Comparison of ENCODE assay signal across 33 mouse cellular contexts in the genomic region with DNA sequence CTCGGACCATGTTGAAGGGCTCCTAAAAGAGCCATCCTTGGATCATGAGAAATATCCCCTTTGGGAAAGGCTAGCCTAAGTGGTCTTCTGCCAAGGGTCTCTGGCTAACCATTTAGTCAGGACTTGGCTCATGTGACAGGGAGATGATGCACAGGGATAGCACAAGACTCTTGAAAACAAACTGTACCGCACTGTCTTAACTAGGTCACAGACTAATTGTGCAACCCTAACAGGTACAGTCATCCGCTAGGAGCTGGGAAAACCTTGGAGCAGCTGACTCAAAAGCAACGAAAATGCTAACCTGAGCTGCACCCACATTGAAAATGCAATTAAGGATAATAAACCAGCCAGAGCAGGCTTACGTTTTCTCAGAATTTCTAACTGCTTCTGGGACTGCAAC. TPM values are rescaled to one million over a fixed set of nuclear protein-coding genes. Genes with fewer than 3 reads are reported as not detected.
DNase-seq lines count a peak whose midpoint lies in the region; ATAC-seq and TF ChIP-seq lines count a peak whose summit lies in the region.
"Had no signal": no experiment of that assay in that cellular context is flagged by ENCODE, and none has a peak within 500 bp of the region (broad histone marks: within the 10 kb centered on the region; RNA-seq: fewer than 3 reads in every experiment).

No protein-coding gene starts in this region.

- no peaks in the 10 kb centered on the region for H3K4me1 ChIP-seq in midbrain, postnatal 0 days (ENCODE audit: insufficient read depth, low read length)
- no peaks in the 10 kb centered on the region for H3K4me1 ChIP-seq in midbrain, embryonic 15.5 days
- peaks cover 12 to 26% of the 10 kb centered on the region in 2 experiments; a peak in 3 of 4 replicates for H3K4me1 ChIP-seq in ES-E14 (ENCODE audit: control insufficient read depth in 2 of 2, insufficient read depth in 2 of 2, low read length in 2 of 2, poor library complexity in 1 of 2)
- no peaks in the 10 kb centered on the region; the same call in 1 of the 2 replicates for H3K4me1 ChIP-seq in intestine, postnatal 0 days (replicated peaks; ENCODE audit: control insufficient read depth, insufficient read depth, low read length)
- H3K4me1 ChIP-seq: embryonic facial prominence, embryonic 13.5 days; forebrain, embryonic 15.5 days; hindbrain, embryonic 15.5 days; limb, embryonic 13.5 days; liver, embryonic 15.5 days; neural tube, embryonic 15.5 days had no signal

- in situ Hi-C loops in ES-E14 (cut with MboI; ENCODE audit: low sequenced_read_pairs in 2 of 2, unreplicated experiment in 2 of 2): no loop called here

- no peaks in the 10 kb centered on the region for H3K27me3 ChIP-seq in midbrain, postnatal 0 days (ENCODE audit: insufficient read depth, low read length)
- H3K27me3 ChIP-seq in midbrain, embryonic 15.5 days (replicated peaks): no peaks in the 10 kb centered on the region
- H3K27me3 ChIP-seq in intestine, postnatal 0 days (replicated peaks; ENCODE audit: control insufficient read depth, insufficient read depth, low read length): no peaks in the 10 kb centered on the region
- H3K27me3 ChIP-seq: CH12.LX; embryonic facial prominence, embryonic 13.5 days; forebrain, embryonic 15.5 days; hindbrain, embryonic 15.5 days; limb, embryonic 13.5 days; liver, embryonic 15.5 days; neural tube, embryonic 15.5 days had no signal

- H3K9ac ChIP-seq in midbrain, postnatal 0 days (replicated peaks; ENCODE audit: low read length, poor library complexity, severe bottlenecking): no peak overlapping the region
- no peak overlapping the region for H3K9ac ChIP-seq in midbrain, embryonic 15.5 days
- H3K9ac ChIP-seq in ES-E14 (ENCODE audit: insufficient read depth, low read depth, low read length, poor library complexity, severe bottlenecking): peak overlapping the region; percentile 9; the same call in 1 of the 2 replicates
- no peak overlapping the region for H3K9ac ChIP-seq in intestine, postnatal 0 days (ENCODE audit: low read depth, low read length)
- H3K9ac ChIP-seq: embryonic facial prominence, embryonic 13.5 days; forebrain, embryonic 15.5 days; hindbrain, embryonic 15.5 days; limb, embryonic 13.5 days; liver, embryonic 15.5 days; neural tube, embryonic 15.5 days had no signal

- H3K4me2 ChIP-seq in midbrain, postnatal 0 days (ENCODE audit: low read depth, low read length, poor library complexity, severe bottlenecking): no peak overlapping the region
- no peak overlapping the region for H3K4me2 ChIP-seq in midbrain, embryonic 15.5 days
- no peak overlapping the region for H3K4me2 ChIP-seq in intestine, postnatal 0 days (replicated peaks; ENCODE audit: low read depth)
- H3K4me2 ChIP-seq: embryonic facial prominence, embryonic 13.5 days; forebrain, embryonic 15.5 days; hindbrain, embryonic 15.5 days; limb, embryonic 13.5 days; liver, embryonic 15.5 days; neural tube, embryonic 15.5 days had no signal

- H3K4me3 ChIP-seq in midbrain, postnatal 0 days (ENCODE audit: low read depth, low read length): no peak overlapping the region
- H3K4me3 ChIP-seq in midbrain, embryonic 15.5 days: no peak overlapping the region
- no peak overlapping the region for H3K4me3 ChIP-seq in ES-E14 (ENCODE audit: insufficient read depth in 1 of 2, low read depth in 1 of 2, low read length in 2 of 2, poor library complexity in 1 of 2, severe bottlenecking in 1 of 2)
- no peak overlapping the region for H3K4me3 ChIP-seq in intestine, postnatal 0 days (ENCODE audit: low read depth, low read length)
- H3K4me3 ChIP-seq: embryonic facial prominence, embryonic 13.5 days; erythroblast, embryonic 14.5 days; forebrain, embryonic 15.5 days; hindbrain, embryonic 15.5 days; limb, embryonic 13.5 days; liver, embryonic 15.5 days; neural tube, embryonic 15.5 days had no signal

- H3K27ac ChIP-seq in midbrain, postnatal 0 days (ENCODE audit: low read depth, low read length): no peak overlapping the region
- H3K27ac ChIP-seq in midbrain, embryonic 15.5 days: no peak overlapping the region
- no peak overlapping the region for H3K27ac ChIP-seq in ES-E14 (ENCODE audit: insufficient read depth, low read depth, low read length, poor library complexity, severe bottlenecking)
- no peak overlapping the region for H3K27ac ChIP-seq in intestine, postnatal 0 days (ENCODE audit: low read depth, low read length)
- H3K27ac ChIP-seq: embryonic facial prominence, embryonic 13.5 days; forebrain, embryonic 15.5 days; hindbrain, embryonic 15.5 days; limb, embryonic 13.5 days; liver, embryonic 15.5 days; neural tube, embryonic 15.5 days had no signal

- peak; percentile 57 for DNase-seq in adrenal gland, postnatal 14 days
- no peak for DNase-seq in adrenal gland, adult 18-20 months (ENCODE audit: low spot score in 2 of 2)
- peak; percentile 11 for DNase-seq in midbrain, postnatal 0 days (ENCODE audit: low spot score)
- DNase-seq in ES-E14 (ENCODE audit: low read depth, low spot score): no peak
- DNase-seq in fibroblast of lung, adult 2 months (ENCODE audit: low read depth): peak; percentile 44
- DNase-seq in heart, postnatal 4 days: no peak
- DNase-seq: cerebellum, postnatal 36 days; embryo, embryonic 11 days; gastrocnemius, postnatal 25 days; heart, adult 18-20 months; kidney, postnatal 4 days; lung, postnatal 4 days; midbrain, embryonic 14.5 days had no signal

- ATAC-seq in midbrain, postnatal 0 days (ENCODE audit: low FRiP score): peak; percentile 52
- no peak for ATAC-seq in midbrain, embryonic 15.5 days (replicated peaks)
- no peak for ATAC-seq in intestine, postnatal 0 days
- ATAC-seq: forebrain, embryonic 15.5 days; intestine, embryonic 16.5 days had no signal

- no peaks in the 10 kb centered on the region for H3K36me3 ChIP-seq in midbrain, postnatal 0 days (ENCODE audit: insufficient read depth, low read length)
- no peaks in the 10 kb centered on the region for H3K36me3 ChIP-seq in midbrain, embryonic 15.5 days (replicated peaks)
- H3K36me3 ChIP-seq in ES-E14 (ENCODE audit: control insufficient read depth, insufficient read depth, low read length, poor library complexity, severe bottlenecking): no peaks in the 10 kb centered on the region
- H3K36me3 ChIP-seq in intestine, postnatal 0 days (ENCODE audit: control insufficient read depth, insufficient read depth): no peaks in the 10 kb centered on the region
- H3K36me3 ChIP-seq: embryonic facial prominence, embryonic 13.5 days; forebrain, embryonic 15.5 days; hindbrain, embryonic 15.5 days; limb, embryonic 13.5 days; liver, embryonic 15.5 days; neural tube, embryonic 15.5 days had no signal

- 65% methylated on average over 5 of the region's 5 CpGs for WGBS in midbrain, postnatal 0 days
- 74% methylated on average over 5 of the region's 5 CpGs for WGBS in midbrain, embryonic 15.5 days
- WGBS in intestine, postnatal 0 days: 44% methylated on average over 5 of the region's 5 CpGs

- H3K9me3 ChIP-seq in midbrain, postnatal 0 days (ENCODE audit: low read length): no peaks in the 10 kb centered on the region
- H3K9me3 ChIP-seq in midbrain, embryonic 15.5 days: no peaks in the 10 kb centered on the region
- H3K9me3 ChIP-seq in ES-E14 (ENCODE audit: control insufficient read depth, insufficient read depth, low read depth, low read length): no peaks in the 10 kb centered on the region
- H3K9me3 ChIP-seq in intestine, postnatal 0 days (ENCODE audit: control insufficient read depth): no peaks in the 10 kb centered on the region
- H3K9me3 ChIP-seq: embryonic facial prominence, embryonic 13.5 days; forebrain, embryonic 15.5 days; hindbrain, embryonic 15.5 days; limb, embryonic 13.5 days; liver, embryonic 15.5 days; neural tube, embryonic 15.5 days had no signal

- no peak for TF ChIP-seq CTCF in midbrain, postnatal 0 days (IDR thresholded peaks at IDR 0.05)
- no peak for TF ChIP-seq CTCF in intestine, postnatal 0 days (IDR thresholded peaks at IDR 0.05; ENCODE audit: low read depth)

TF ChIP-seq in ES-E14, 5 proteins besides CTCF, POLR2A, EP300 and RAD21:
- TF ChIP-seq CHD2 (IDR thresholded peaks at IDR 0.05; ENCODE audit: low read depth, low read length) (no peak), HCFC1 (IDR thresholded peaks at IDR 0.05; ENCODE audit: borderline replicate concordance, insufficient read depth, low read length) (no peak), ZNF384 (IDR thresholded peaks at IDR 0.05; ENCODE audit: low read depth, low read length) (no peak), ZC3H11A (IDR thresholded peaks at IDR 0.05; ENCODE audit: borderline replicate concordance, low read depth, low read length) (no peak), MAFK (IDR thresholded peaks at IDR 0.05; ENCODE audit: insufficient read depth, low read depth, low read length) (no peak)
TF ChIP-seq in ES-E14: peak in this region for 0.

RNA-seq across cellular contexts. Expression of a gene that starts 18.6 kb away (rescaled TPM):
- total RNA-seq in adrenal gland, postnatal 14 days (2021): not detected in 2 replicates
- total RNA-seq in adrenal gland, adult 18-20 months (2021): under 1 TPM in 1 of 2 experiments, not detected in 1; 0.99 TPM
- total RNA-seq in midbrain, postnatal 0 days (2014; rRNA removed): not detected in 2 replicates
- not detected in 2 replicates for polyA plus RNA-seq in midbrain, postnatal 0 days (2015; fragmentation: Nextera tagmentation; extraction: Ambion mirVana)
- polyA plus RNA-seq in midbrain, embryonic 15.5 days (2015; fragmentation: Nextera tagmentation; extraction: Ambion mirVana): not detected in 2 replicates
- total RNA-seq in ES-E14 (2012; rRNA removed): 0.71 and 1.1 TPM in 2 replicates
- under 1 TPM in 1 of 2 experiments, not detected in 1; 0.21 TPM for total RNA-seq in heart, postnatal 4 days (2021)
- not detected in 2 replicates for polyA plus RNA-seq in intestine, postnatal 0 days (2015; fragmentation: Nextera tagmentation; extraction: Ambion mirVana)
- total RNA-seq: CH12.LX; gastrocnemius, postnatal 25 days; heart, postnatal 25 days; left cerebral cortex, adult 18-20 months; left cerebral cortex, postnatal 25 days; megakaryocyte-erythroid progenitor cell, adult 5-6 weeks had no signal
- polyA plus RNA-seq: embryonic facial prominence, embryonic 13.5 days; erythroblast, embryonic 14.5 days; forebrain, embryonic 15.5 days; heart, embryonic 14.5 days; hindbrain, embryonic 15.5 days; intestine, embryonic 16.5 days; kidney, embryonic 16.5 days; limb, embryonic 13.5 days; liver, embryonic 15.5 days; lung, embryonic 16.5 days; midbrain, embryonic 14.5 days; neural tube, embryonic 15.5 days; small intestine, adult 2 months; stomach, embryonic 16.5 days had no signal

RNA-seq across cellular contexts. Expression of a gene that starts 43.6 kb away (rescaled TPM):
- total RNA-seq in adrenal gland, postnatal 14 days (2021): 35.0 and 38.0 TPM in 2 replicates
- total RNA-seq in adrenal gland, adult 18-20 months (2021): 10 to 100 TPM; 33.4 to 41.4 TPM
- total RNA-seq in midbrain, postnatal 0 days (2014; rRNA removed): 164 and 181 TPM in 2 replicates
- polyA plus RNA-seq in midbrain, postnatal 0 days (2015; fragmentation: Nextera tagmentation; extraction: Ambion mirVana): 103 and 109 TPM in 2 replicates
- polyA plus RNA-seq in midbrain, embryonic 15.5 days (2015; fragmentation: Nextera tagmentation; extraction: Ambion mirVana): 155 and 169 TPM in 2 replicates
- total RNA-seq in ES-E14 (2012; rRNA removed): 81.8 and 85.9 TPM in 2 replicates
- total RNA-seq in heart, postnatal 4 days (2021): 10 to 100 TPM; 59.7 to 60.7 TPM
- 36.6 and 39.2 TPM in 2 replicates for polyA plus RNA-seq in intestine, postnatal 0 days (2015; fragmentation: Nextera tagmentation; extraction: Ambion mirVana)

Comparison
In these comparisons a context has a peak if more than half of its experiments do, and no peak if none do; other contexts are left out.
1. DNase-seq: peak in adrenal gland, postnatal 14 days (single experiment), midbrain, postnatal 0 days (single experiment) and fibroblast of lung, adult 2 months (single experiment); none in adrenal gland, adult 18-20 months (0 of 2), ES-E14 (single experiment) and heart, postnatal 4 days (single experiment).